Mouse (Mus musculus): ENCODE data around the gene Pde4d.

Pde4d gene

GRCm38 (mm10) chr13:109625466-109626129 lies 1175.8 kb downstream of the Pde4d start:
- DNase-seq (ENCODE audit: low spot score in 2 of 2) = no peak

- DNase-seq (ENCODE audit: low spot score in 2 of 2) = no peak
These were observed 1177.5 kb downstream of the Pde4d start for GRCm38 (mm10) chr13:109627265-109627664.

DNA sequence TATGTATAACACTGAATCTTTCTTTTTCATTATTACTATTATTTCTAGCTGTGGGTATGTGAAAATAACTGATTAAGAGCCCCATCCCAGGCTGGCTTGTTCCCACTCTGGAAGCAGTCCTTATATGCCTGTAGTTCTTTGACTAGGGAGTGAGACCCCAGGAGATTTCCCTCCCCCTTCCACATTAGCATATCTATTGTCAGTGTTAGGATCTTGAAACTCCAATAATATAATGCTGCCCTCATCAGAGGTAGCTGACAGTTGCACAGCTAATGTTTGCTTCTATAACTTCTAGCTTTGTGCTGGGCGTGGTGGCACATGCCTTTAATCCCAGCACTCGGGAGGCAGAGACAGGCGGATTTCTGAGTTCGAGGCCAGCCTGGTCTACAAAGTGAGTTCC lies 1178.9 kb downstream of the Pde4d start:
- DNase-seq (ENCODE audit: low spot score in 2 of 2) = no peak

GRCm38 (mm10) chr13:109629216-109629615 lies 1179.5 kb downstream of the Pde4d start:
- DNase-seq (ENCODE audit: low spot score in 2 of 2) = no peak

DNA sequence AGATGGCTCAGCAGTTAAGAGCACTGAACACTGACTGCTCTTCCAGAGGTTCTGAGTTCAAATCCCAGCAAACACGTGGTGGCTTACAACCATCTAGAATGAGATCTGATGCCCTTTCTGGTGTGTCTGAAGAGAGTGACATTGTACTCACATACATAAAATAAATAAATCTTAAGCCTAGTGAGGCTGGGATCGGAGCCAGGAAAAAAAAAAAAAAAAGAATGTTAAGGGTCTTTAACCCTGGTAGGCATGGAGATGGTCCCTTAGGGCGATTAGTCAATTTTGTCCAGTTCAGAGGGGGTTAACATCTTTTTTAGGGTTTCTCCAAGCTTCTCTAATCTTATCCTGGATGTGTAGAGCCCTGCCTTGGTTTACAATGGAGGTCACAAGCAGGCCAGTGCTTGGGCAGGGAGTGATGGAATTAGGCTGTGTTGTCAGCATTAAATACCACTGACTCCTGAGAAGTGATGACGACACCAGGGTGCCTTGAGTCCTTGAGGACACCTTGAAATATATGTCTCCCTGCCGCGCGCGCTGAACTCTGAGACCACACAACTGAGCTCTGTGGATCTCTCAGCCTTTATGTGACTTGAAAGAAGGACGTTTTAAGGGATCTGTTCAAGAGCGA lies 1181.8 kb downstream of the Pde4d start:
- DNase-seq (ENCODE audit: low spot score in 2 of 2) = no peak

DNA sequence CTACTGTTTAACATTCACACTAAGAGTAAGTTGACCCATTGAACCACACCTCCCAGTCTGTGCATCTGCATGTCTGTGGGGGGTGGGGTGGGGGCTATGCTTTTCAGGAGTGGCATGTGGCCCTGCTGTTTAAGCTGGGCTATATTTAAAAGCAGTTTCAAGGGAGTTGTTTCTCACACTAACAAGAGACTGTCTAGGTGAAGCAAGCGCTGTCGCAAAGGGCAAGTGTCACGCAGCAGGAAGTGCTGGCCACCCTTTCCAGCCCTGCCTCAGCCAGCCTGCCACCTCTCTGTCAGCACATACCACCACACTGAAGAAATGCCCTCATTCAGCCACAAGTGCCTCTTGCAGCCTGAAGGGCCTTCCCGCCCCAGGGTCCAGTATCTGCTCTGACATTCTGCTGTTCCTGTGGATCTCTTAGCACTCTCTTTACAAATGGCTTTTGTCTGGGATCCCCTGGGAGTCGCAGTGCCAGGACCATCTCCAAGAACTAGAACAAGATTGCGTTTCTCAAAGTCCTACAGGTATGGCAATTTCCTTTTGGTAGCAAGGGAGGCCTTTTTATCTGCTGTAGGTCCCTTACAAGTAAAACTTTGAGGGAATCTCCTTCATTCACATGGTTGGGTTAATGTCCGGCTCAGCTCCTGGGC lies 1182.8 kb downstream of the Pde4d start:
- DNase-seq (ENCODE audit: low spot score in 2 of 2) = no peak

DNA sequence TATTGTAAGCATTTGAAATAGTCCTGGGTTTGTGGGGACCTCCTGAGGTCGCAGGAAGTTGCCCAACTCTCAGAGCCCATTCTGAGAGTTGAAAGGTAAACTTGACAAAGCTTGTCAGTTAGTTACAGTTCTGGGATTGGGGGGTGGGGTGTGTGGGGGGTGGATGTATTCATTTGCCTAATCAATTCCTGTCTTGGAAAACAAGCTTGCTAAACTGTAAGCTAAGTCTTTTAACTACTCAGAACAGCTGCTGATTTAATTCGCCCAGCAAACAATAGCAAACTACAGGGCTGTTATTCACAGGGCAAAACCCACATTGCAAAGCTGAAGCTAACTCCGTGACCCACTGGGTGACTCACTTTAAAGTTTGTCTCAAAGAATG lies 1183.3 kb downstream of the Pde4d start:
- DNase-seq (ENCODE audit: low spot score in 2 of 2) = no peak

DNA sequence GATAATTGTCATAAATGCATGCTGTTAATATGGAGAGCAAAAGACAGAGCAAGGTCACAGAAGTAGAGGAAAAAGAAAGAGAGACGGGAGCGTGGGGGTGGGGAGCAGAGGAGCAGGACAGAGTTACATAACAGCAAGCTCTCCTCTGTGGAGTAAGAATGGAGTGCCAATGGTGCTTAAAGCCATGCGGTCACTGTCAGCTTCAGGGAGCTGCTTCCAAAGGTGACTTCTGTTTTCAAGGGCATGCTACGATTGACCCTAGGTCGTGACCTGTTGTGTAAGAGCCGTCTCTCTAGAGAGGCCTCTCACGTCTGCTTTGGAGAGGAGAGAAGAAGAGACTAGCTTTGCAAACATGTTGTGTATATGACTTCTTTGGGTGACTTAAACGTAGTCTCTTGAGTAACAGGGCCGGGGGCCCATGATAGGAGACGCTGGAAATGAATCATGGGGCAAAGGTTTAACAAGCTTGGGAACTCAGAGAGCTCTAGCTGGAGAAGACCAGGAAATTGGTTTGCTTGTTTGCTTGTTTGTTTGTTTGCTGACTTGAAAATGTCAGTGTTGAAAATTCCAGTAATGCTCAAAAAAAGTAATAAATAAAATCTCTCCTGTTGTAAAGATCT lies 1186.3 kb downstream of the Pde4d start:
- DNase-seq (ENCODE audit: low spot score in 2 of 2) = no peak

GRCm38 (mm10) chr13:109638273-109638672 lies 1188.5 kb downstream of the Pde4d start:
- DNase-seq (ENCODE audit: low spot score in 2 of 2) = no peak

GRCm38 (mm10) chr13:109639286-109639685 lies 1189.5 kb downstream of the Pde4d start:
- DNase-seq (ENCODE audit: low spot score in 2 of 2) = no peak

DNA sequence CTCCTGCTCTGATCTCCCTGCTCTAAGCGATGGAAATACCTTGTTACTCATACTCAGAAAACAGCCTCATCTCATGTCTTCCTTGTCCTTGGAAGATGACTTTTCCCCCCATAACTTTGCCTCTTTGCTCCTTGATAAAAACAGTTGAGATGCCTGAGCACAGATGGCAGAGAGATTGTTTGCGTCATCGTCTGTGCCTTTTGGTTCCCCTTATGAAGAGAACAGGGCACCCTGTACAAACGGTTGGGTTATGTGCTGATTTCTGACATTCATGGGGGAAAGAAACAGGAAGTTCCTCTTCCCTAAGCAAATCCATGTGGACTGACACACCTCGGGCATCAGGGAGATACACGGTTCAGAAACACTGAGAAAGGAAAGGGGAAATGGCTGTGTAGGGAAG lies 1191.8 kb downstream of the Pde4d start:
- no peak for DNase-seq (ENCODE audit: low spot score in 2 of 2)

DNA sequence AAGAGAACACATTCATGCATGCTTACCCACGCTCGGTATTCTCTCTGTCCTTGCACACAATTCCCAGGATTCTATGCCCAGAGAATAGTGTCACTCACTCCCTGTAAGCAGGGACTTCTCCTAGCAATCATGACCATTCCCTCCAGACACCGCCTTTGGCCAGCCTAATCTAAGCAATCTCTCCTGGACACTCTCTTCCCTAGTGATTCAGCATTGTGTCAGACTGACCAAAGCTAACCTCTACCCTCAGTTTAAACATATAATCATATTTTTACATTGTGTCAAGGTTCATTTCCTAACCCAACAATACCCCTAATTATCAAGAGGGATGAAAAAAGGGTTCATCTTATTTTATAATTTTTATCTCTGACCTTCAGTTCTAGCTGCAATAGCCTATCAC lies 1193.7 kb downstream of the Pde4d start:
- DNase-seq (ENCODE audit: low spot score in 2 of 2) = no peak

- no peak for DNase-seq (ENCODE audit: low spot score in 2 of 2)
These were observed 1194.3 kb downstream of the Pde4d start for GRCm38 (mm10) chr13:109644086-109644485.

- no peak for DNase-seq (ENCODE audit: low spot score in 2 of 2)
These were observed 1195.6 kb downstream of the Pde4d start for GRCm38 (mm10) chr13:109645284-109645909.

DNA sequence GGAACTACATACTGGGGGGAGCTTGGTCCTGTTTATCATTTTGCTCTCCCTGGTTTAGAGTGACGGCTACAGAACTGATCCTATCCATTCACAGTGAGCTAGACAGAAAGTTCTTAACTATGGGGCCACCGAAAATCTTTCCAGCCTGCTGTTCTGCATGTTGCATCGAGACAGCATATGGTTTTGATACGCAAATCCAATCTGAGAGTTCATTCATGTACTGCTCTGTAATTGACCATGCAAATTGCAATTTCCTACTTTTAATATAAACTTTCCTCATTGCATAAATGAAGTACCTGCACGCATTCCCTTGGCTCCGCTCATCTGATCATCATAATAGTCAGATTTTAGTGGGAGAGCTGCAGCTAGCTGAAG lies 1196.1 kb downstream of the Pde4d start:
- DNase-seq (ENCODE audit: low spot score in 2 of 2) = no peak

- no peak for DNase-seq (ENCODE audit: low spot score in 2 of 2)
These were observed 1197.0 kb downstream of the Pde4d start for GRCm38 (mm10) chr13:109646597-109647232.

DNA sequence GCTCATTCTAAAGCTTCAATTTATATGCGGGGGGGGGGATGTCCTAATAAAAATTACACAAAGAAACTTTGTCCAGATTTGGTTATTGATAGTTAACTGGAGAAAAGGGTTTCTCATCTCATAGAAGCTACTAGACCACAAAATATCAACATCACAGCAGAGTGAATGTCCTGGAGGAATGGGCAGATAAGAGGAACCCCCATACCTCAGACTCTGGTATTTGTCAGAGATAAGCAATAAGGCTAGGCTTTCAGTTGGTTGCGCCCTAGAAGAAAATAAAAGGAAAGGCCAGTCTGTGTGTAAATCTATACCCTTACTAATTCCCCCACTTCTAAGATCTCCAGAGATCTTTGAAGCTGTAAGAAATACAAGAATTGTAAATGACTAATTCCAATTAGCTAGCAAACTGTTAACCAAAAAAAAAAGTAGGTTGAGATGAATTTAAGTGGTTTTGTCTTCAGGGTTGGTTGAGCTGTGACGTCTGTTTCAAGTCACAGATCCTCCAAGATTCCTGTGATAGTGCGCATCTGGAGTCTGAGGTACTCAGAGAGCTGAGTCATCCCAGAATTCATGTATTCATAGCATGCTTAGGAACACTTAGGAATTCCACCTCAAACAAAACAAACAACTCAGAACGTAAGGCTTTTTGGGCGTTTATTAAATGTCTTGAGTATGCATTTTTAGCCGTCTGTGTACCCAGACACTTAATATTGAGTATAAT lies 1197.9 kb downstream of the Pde4d start:
- DNase-seq (ENCODE audit: low spot score in 2 of 2) = no peak

DNA sequence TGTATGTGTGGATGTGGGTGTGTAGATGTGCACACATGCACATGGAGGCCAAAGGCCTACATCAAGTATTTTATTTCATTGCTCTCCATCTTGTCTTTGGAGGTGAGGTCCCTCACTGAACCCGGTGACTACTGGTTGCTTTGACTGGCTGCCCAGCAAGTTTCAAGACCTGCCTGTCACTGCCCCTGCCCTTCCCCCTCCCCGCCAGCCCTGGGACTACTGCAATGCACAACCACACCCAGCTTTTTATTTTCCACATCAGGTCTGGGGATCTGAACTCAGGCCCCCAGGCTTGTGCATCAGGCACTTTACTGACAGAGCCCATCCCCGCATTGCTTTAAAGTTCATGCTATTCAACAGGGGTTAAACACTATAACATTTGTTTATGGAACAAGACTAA lies 1198.6 kb downstream of the Pde4d start:
- no peak for DNase-seq (ENCODE audit: low spot score in 2 of 2)

DNA sequence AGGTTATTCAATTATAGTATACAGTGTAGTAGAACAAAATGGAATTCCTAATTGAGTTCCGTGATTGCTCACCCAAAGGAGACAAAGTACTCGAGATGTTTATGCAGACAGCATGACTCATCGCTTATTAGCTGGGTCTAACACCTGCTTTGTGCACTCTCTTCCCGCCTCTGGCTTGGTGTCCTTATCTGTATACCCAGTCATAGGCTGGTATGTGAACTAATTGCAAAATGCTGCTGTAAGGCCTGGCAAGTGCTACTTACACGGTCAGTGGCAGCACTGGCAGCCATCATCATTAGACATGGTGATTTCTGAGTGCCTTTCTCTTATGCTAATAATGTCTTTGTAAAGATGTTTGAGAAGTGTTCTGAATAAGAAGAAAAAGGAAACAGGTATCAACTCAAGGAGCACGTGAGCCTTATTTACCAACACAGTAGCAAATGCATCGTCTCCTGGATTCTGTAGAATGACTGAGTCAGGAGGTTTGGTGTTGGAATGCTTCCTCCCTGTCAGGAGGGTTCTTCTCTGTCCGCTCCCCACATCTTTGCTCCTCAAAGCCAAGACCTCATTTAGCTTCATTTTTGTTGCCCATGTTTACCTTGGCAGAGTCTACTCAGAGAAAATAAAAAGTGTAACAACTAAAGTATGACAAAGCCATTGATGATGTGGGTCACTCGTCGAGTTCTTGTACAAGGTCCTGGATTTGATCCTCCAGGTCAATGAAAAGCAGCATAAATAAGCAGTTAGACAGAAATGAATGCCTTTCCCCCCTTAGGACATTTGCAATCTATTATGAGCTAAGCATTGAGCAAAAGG lies 1202.2 kb downstream of the Pde4d start:
- DNase-seq (ENCODE audit: low spot score in 2 of 2) = no peak

GRCm38 (mm10) chr13:109652631-109653030 lies 1202.9 kb downstream of the Pde4d start:
- no peak for DNase-seq (ENCODE audit: low spot score in 2 of 2)

Data from frontal cortex, postnatal 36 days (tissue).